Mouse (Mus musculus) right cerebral cortex, adult 18-20 months (tissue): ENCODE data around the gene Pabpc1l.

ENCODE experiments used
- DNase-seq: peaks from one replicate; pipeline ENCODE4 v3.0.0; 2022; ENCODE audit warnings: mixed read lengths

The Pabpc1l gene

GRCm38 (mm10) chr2:164025150-164025549 lies at the start of gene Pabpc1l:
Gene Pabpc1l, plus strand, starts transcription at chr2:164025450.
- no peak for DNase-seq

- DNase-seq: no peak
These were observed 48.8 kb upstream of the Pabpc1l start for GRCm38 (mm10) chr2:163976448-163976847.

GRCm38 (mm10) chr2:163987233-163987632 lies 38.0 kb upstream of the Pabpc1l start:
- DNase-seq: no peak

- DNase-seq: no peak
These were observed 32.4 kb upstream of the Pabpc1l start for GRCm38 (mm10) chr2:163992871-163993270.

GRCm38 (mm10) chr2:163994654-163994976 lies 30.6 kb upstream of the Pabpc1l start, which contains the start of gene Ywhab:
Gene Ywhab, plus strand, starts transcription at chr2:163994960.
- DNase-seq: no peak

GRCm38 (mm10) chr2:163994977-163995862 lies 30.0 kb upstream of the Pabpc1l start:
- peak; percentile 97 for DNase-seq

GRCm38 (mm10) chr2:163996275-163996674 lies 29.0 kb upstream of the Pabpc1l start:
- DNase-seq: no peak

GRCm38 (mm10) chr2:163996899-163997298 lies 28.4 kb upstream of the Pabpc1l start:
- DNase-seq: no peak

- no peak for DNase-seq
These were observed 26.3 kb upstream of the Pabpc1l start for GRCm38 (mm10) chr2:163998981-163999380.

- peak; percentile 79 for DNase-seq
These were observed 22.6 kb upstream of the Pabpc1l start for GRCm38 (mm10) chr2:164002637-164003036.

GRCm38 (mm10) chr2:164004503-164004902 lies 20.7 kb upstream of the Pabpc1l start:
- no peak for DNase-seq

- no peak for DNase-seq
These were observed 18.3 kb upstream of the Pabpc1l start for GRCm38 (mm10) chr2:164006932-164007331.

- DNase-seq: no peak
These were observed 17.7 kb upstream of the Pabpc1l start for GRCm38 (mm10) chr2:164007547-164007946.

GRCm38 (mm10) chr2:164007987-164008545 lies 17.2 kb upstream of the Pabpc1l start:
- no peak for DNase-seq

GRCm38 (mm10) chr2:164009227-164009626 lies 16.0 kb upstream of the Pabpc1l start:
- no peak for DNase-seq

GRCm38 (mm10) chr2:164010496-164010895 lies 14.8 kb upstream of the Pabpc1l start:
- no peak for DNase-seq

- DNase-seq: no peak
These were observed 14.3 kb upstream of the Pabpc1l start for GRCm38 (mm10) chr2:164010944-164011343.

- no peak for DNase-seq
These were observed 9.9 kb upstream of the Pabpc1l start for GRCm38 (mm10) chr2:164015304-164015703.

GRCm38 (mm10) chr2:164018910-164019309 lies 6.3 kb upstream of the Pabpc1l start:
- DNase-seq: no peak

GRCm38 (mm10) chr2:164019943-164020342 lies 5.3 kb upstream of the Pabpc1l start:
- DNase-seq: no peak

GRCm38 (mm10) chr2:164022104-164022503 lies 3.1 kb upstream of the Pabpc1l start:
- no peak for DNase-seq

- no peak for DNase-seq
These were observed 5.9 kb downstream of the Pabpc1l start for GRCm38 (mm10) chr2:164031147-164031546.

- no peak for DNase-seq
These were observed 7.7 kb downstream of the Pabpc1l start for GRCm38 (mm10) chr2:164032973-164033372.

- no peak for DNase-seq
These were observed 11.3 kb downstream of the Pabpc1l start for GRCm38 (mm10) chr2:164036520-164037019.
